Mouse (Mus musculus): ENCODE measurements around the gene Ccl6. TPM values are rescaled to one million over a fixed set of nuclear protein-coding genes. Genes with fewer than 3 reads are reported as not detected.

The Ccl6 gene
- polyA plus RNA-seq, 1 experiment from 2014 or later: 0.88 TPM

DNA sequence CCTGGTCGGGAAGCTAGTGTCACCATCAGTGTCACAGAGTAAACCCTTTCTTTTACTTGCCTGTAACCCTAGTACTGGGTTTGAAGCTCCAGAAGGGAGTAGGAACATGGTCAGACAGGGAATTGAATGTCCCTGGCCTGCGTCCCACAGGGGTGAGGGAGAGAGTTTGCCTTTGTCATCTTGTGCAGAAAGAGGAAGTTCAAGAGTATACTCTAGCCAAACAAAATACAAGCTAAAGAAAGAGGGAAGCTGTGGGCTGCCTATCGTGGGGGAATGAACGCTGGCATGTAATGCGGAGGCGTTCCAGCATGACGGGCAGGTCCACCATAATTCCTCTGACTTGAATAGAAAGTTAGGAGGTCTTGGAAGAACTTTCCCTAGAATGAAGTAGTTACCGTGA lies 20.7 kb downstream of the Ccl6 start:
- ATAC-seq: no peak
- WGBS: 92% methylated on average over 8 of the region's 8 CpGs
- H3K4me3 ChIP-seq (ENCODE audit: low read depth, low read length): no peak overlapping the region

DNA sequence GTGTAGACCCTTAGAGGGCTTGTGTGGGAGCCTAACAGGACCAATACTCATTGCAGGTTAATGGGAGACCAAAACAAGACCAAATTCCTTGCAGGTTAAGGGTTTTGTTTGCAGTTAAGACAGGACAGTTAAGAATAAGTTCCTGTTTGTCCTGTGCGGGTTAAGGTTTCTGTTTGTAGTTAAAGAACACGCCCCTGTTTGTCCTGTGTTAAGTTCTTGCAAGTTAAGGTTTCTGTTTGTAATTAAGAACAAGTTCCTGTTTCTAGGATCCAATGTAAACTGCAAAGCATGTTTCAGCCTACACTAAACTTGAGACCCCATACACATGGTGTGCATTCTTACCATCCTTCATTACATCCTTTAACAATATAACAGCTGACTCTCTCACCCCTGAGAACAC lies 22.7 kb downstream of the Ccl6 start:
- WGBS: 83% methylated on average over 2 of the region's 2 CpGs
- Histone ChIP-seq H3K4me2 (ENCODE audit: low read length) (no peak overlapping the region), H3K9me3 (replicated peaks; ENCODE audit: control insufficient read depth, low read length, poor library complexity, severe bottlenecking) (no peaks in the 10 kb centered on the region), H3K27me3 (ENCODE audit: control insufficient read depth, insufficient read depth, low read depth, low read length) (no peaks in the 10 kb centered on the region), H3K4me1 (ENCODE audit: control insufficient read depth, insufficient read depth, low read length) (no peaks in the 10 kb centered on the region), H3K9ac (ENCODE audit: low read depth, low read length) (no peak overlapping the region), H3K4me3 (ENCODE audit: low read depth, low read length) (no peak overlapping the region), H3K36me3 (ENCODE audit: control insufficient read depth, insufficient read depth, low read length) (no peaks in the 10 kb centered on the region), H3K27ac (ENCODE audit: low read length) (no peak overlapping the region)
- ATAC-seq: no peak

More for the DNA sequence above, 20.7 kb downstream of the Ccl6 start:
- Histone ChIP-seq H3K27ac (ENCODE audit: low read length) (no peak overlapping the region), H3K36me3 (ENCODE audit: control insufficient read depth, insufficient read depth, low read length) (no peaks in the 10 kb centered on the region), H3K9ac (ENCODE audit: low read depth, low read length) (no peak overlapping the region), H3K4me2 (ENCODE audit: low read length) (no peak overlapping the region), H3K9me3 (replicated peaks; ENCODE audit: control insufficient read depth, low read length, poor library complexity, severe bottlenecking) (no peaks in the 10 kb centered on the region), H3K27me3 (ENCODE audit: control insufficient read depth, insufficient read depth, low read depth, low read length) (no peaks in the 10 kb centered on the region), H3K4me1 (ENCODE audit: control insufficient read depth, insufficient read depth, low read length) (no peaks in the 10 kb centered on the region)

DNA sequence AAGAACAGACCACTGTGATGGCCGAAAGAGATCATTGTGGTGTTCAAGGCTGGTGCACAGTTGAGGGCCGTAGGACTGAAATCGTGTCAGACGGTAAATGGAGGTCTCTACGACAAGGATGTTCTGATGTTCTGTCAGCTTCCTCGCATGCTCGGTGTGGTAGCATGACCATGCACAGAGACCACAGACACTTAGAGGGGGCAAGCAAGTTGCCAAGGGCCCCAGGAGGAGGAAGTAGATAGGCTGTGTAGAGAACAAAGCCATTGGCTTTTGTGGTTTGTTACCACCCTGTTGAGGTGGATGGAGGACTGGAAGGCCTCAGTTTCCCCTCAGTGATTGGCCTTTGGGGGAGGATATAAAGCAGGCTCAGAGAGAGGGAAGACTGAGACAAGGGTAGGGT lies 23.6 kb downstream of the Ccl6 start:
- 93% methylated on average over 7 of the region's 7 CpGs for WGBS
- Histone ChIP-seq H3K4me2 (ENCODE audit: low read length) (no peak overlapping the region), H3K9me3 (replicated peaks; ENCODE audit: control insufficient read depth, low read length, poor library complexity, severe bottlenecking) (no peaks in the 10 kb centered on the region), H3K4me3 (ENCODE audit: low read depth, low read length) (no peak overlapping the region), H3K36me3 (ENCODE audit: control insufficient read depth, insufficient read depth, low read length) (no peaks in the 10 kb centered on the region), H3K27ac (ENCODE audit: low read length) (no peak overlapping the region), H3K9ac (ENCODE audit: low read depth, low read length) (no peak overlapping the region), H3K27me3 (ENCODE audit: control insufficient read depth, insufficient read depth, low read depth, low read length) (no peaks in the 10 kb centered on the region), H3K4me1 (ENCODE audit: control insufficient read depth, insufficient read depth, low read length) (no peaks in the 10 kb centered on the region)
- ATAC-seq: no peak

DNA sequence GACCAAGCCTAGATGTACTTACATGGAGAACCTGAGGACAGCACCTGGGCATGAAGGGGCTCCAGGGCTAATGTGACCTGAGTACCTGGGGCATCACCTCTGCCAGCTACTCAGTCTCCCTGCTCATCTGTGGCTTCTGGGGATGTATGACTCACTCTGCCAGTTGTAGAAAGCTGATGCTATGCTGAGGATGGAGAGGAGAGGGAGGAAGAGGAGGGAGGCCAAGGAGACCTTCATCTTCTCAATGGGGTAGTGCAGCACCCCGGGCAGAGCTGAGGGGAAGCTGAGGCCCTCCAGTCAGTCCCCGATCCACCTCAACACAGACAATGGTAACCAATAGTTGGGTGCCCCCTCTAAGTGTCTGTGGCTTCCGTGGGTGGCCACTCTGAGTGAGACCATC lies 24.1 kb downstream of the Ccl6 start:
- H3K9me3 ChIP-seq (replicated peaks; ENCODE audit: control insufficient read depth, low read length, poor library complexity, severe bottlenecking): no peaks in the 10 kb centered on the region
- no peak overlapping the region for H3K27ac ChIP-seq (ENCODE audit: low read length)
- no peak overlapping the region for H3K4me2 ChIP-seq (ENCODE audit: low read length)
- H3K4me1 ChIP-seq (ENCODE audit: control insufficient read depth, insufficient read depth, low read length): no peaks in the 10 kb centered on the region
- H3K4me3 ChIP-seq (ENCODE audit: low read depth, low read length): no peak overlapping the region
- H3K36me3 ChIP-seq (ENCODE audit: control insufficient read depth, insufficient read depth, low read length): no peaks in the 10 kb centered on the region
- no peak for ATAC-seq
- no peak overlapping the region for H3K9ac ChIP-seq (ENCODE audit: low read depth, low read length)
- no peaks in the 10 kb centered on the region for H3K27me3 ChIP-seq (ENCODE audit: control insufficient read depth, insufficient read depth, low read depth, low read length)
- 94% methylated on average over 3 of the region's 3 CpGs for WGBS

DNA sequence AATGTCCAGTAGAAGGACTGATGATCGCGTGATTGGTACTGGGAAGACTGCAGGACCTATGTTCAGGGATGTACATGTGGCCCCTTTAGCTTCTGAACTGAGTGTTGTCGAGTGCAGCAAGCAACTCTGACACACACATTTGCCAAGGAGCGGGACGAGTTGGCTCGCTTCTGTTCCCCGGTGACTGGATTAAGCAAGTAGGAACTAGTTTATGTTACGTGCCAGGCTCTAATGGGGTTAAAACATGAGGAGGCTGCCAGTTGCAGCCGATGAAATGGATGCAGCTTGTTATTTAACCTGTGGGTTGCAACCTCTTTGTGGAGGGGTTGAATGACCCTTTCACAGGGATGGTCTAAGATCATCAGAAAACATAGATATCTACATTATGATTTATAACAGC lies 24.8 kb downstream of the Ccl6 start:
- 92% methylated on average over 9 of the region's 9 CpGs for WGBS
- H3K9me3 ChIP-seq (replicated peaks; ENCODE audit: control insufficient read depth, low read length, poor library complexity, severe bottlenecking): no peaks in the 10 kb centered on the region
- no peaks in the 10 kb centered on the region for H3K36me3 ChIP-seq (ENCODE audit: control insufficient read depth, insufficient read depth, low read length)
- ATAC-seq: no peak
- H3K27me3 ChIP-seq (ENCODE audit: control insufficient read depth, insufficient read depth, low read depth, low read length): no peaks in the 10 kb centered on the region
- H3K27ac ChIP-seq (ENCODE audit: low read length): no peak overlapping the region
- H3K4me3 ChIP-seq (ENCODE audit: low read depth, low read length): no peak overlapping the region
- H3K4me1 ChIP-seq (ENCODE audit: control insufficient read depth, insufficient read depth, low read length): no peaks in the 10 kb centered on the region
- no peak overlapping the region for H3K4me2 ChIP-seq (ENCODE audit: low read length)
- no peak overlapping the region for H3K9ac ChIP-seq (ENCODE audit: low read depth, low read length)

DNA sequence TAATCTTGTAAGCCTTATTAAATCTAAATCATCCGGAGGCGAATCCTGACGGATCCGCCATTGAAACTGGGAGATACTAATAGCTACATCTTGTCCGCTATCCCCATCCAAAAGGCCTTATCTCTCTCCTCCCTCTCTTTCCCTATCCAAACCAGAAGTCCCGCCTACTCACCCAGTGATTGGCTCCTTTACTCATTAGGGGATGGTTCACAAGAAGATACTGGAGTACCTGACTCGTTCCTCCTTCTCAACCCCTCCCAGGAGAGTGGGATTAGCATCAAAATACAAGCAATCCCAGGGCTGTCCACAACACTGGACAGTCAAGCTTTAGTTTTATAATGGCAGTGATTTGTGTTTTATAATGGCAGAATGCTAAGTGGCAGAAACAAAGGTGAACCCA lies 25.6 kb downstream of the Ccl6 start:
- no peaks in the 10 kb centered on the region for H3K4me1 ChIP-seq (ENCODE audit: control insufficient read depth, insufficient read depth, low read length)
- no peak for ATAC-seq
- H3K27ac ChIP-seq (ENCODE audit: low read length): no peak overlapping the region
- H3K27me3 ChIP-seq (ENCODE audit: control insufficient read depth, insufficient read depth, low read depth, low read length): no peaks in the 10 kb centered on the region
- no peaks in the 10 kb centered on the region for H3K9me3 ChIP-seq (replicated peaks; ENCODE audit: control insufficient read depth, low read length, poor library complexity, severe bottlenecking)
- no peak overlapping the region for H3K9ac ChIP-seq (ENCODE audit: low read depth, low read length)
- no peak overlapping the region for H3K4me2 ChIP-seq (ENCODE audit: low read length)
- 68% methylated on average over 7 of the region's 7 CpGs for WGBS
- H3K4me3 ChIP-seq (ENCODE audit: low read depth, low read length): no peak overlapping the region
- H3K36me3 ChIP-seq (ENCODE audit: control insufficient read depth, insufficient read depth, low read length): no peaks in the 10 kb centered on the region

DNA sequence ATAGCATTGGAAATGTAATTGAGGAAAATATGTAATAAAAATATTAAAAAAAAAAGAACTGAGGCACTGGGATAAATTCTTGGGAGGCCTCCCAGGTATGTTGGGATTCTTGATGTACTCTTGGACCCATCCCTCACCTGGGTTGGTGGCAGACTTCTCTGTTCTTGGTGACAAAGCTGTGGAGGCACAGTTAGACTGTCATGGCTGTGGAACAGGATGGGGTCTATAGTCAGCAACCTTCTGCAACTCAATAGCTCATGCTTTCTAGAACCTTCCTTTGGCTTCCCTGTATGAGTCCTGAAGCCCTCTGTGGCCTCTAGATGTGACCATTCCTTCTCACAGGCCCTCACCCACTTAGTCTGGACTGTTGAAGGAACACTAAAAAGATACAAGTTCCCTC lies 26.3 kb downstream of the Ccl6 start:
- Histone ChIP-seq H3K27ac (ENCODE audit: low read length) (no peak overlapping the region), H3K4me3 (ENCODE audit: low read depth, low read length) (no peak overlapping the region), H3K36me3 (ENCODE audit: control insufficient read depth, insufficient read depth, low read length) (no peaks in the 10 kb centered on the region), H3K4me1 (ENCODE audit: control insufficient read depth, insufficient read depth, low read length) (no peaks in the 10 kb centered on the region), H3K27me3 (ENCODE audit: control insufficient read depth, insufficient read depth, low read depth, low read length) (no peaks in the 10 kb centered on the region), H3K9me3 (replicated peaks; ENCODE audit: control insufficient read depth, low read length, poor library complexity, severe bottlenecking) (no peaks in the 10 kb centered on the region), H3K4me2 (ENCODE audit: low read length) (no peak overlapping the region), H3K9ac (ENCODE audit: low read depth, low read length) (no peak overlapping the region)
- no peak for ATAC-seq

DNA sequence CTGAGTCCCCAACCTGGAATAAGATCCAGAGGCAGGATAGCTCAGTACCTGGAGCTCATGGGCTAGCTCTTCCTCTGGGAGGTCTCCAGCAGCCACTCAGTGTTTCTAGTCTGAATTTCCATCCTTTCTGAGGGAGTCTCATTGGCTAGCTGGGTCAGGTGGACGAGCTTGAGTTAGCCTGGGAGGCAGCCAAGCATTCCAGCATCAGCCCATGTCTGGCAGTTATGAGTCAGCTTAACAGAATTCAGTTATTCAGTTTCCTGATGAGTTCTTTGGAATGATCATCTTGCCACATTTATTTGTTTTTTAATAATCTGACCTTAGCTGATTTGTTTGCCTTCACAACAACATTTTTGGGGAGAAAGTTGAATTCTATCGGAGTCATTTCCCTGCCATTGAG lies 29.1 kb downstream of the Ccl6 start:
- WGBS: 73% methylated on average over 2 of the region's 2 CpGs
- ATAC-seq: no peak
- Histone ChIP-seq H3K9ac (ENCODE audit: low read depth, low read length) (no peak overlapping the region), H3K4me2 (ENCODE audit: low read length) (no peak overlapping the region), H3K27me3 (ENCODE audit: control insufficient read depth, insufficient read depth, low read depth, low read length) (no peaks in the 10 kb centered on the region), H3K9me3 (replicated peaks; ENCODE audit: control insufficient read depth, low read length, poor library complexity, severe bottlenecking) (no peaks in the 10 kb centered on the region), H3K4me3 (ENCODE audit: low read depth, low read length) (no peak overlapping the region), H3K4me1 (ENCODE audit: control insufficient read depth, insufficient read depth, low read length) (no peaks in the 10 kb centered on the region), H3K27ac (ENCODE audit: low read length) (no peak overlapping the region), H3K36me3 (ENCODE audit: control insufficient read depth, insufficient read depth, low read length) (no peaks in the 10 kb centered on the region)

DNA sequence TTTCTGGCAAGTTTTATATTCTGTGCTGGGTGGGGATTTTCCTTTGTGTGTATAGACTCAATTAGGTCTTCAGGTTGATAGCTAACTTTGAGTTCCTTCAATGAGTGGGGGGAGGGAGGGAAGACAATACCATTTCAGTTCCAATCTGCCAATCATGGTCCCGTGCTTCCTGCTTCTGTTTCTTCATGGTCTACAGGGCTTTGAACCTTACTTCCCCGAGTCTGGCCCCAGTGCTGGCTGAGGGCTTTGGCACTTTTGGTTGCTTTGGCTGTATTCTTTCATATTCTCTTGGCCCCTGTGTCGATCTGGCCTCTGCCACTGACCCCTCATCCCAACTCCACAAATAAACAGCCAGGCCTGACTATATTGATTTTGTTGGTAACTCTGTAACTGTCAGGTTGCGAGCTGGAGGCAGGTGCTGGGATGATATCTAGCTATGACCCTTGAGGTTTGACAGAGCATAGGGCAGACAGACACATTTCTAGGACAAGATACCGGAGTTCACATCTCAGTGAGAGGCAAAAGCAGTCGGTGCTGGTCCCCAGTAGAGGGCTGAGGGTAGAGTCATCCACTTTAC lies 30.5 kb downstream of the Ccl6 start:
- no peak for ATAC-seq

More for the DNA sequence above, 30.5 kb downstream of the Ccl6 start:
- no peak overlapping the region for H3K4me3 ChIP-seq (ENCODE audit: low read depth, low read length)
- H3K27ac ChIP-seq (ENCODE audit: low read length): no peak overlapping the region
- H3K9ac ChIP-seq (ENCODE audit: low read depth, low read length): no peak overlapping the region
- H3K4me1 ChIP-seq (ENCODE audit: control insufficient read depth, insufficient read depth, low read length): no peaks in the 10 kb centered on the region
- no peaks in the 10 kb centered on the region for H3K36me3 ChIP-seq (ENCODE audit: control insufficient read depth, insufficient read depth, low read length)
- H3K27me3 ChIP-seq (ENCODE audit: control insufficient read depth, insufficient read depth, low read depth, low read length): no peaks in the 10 kb centered on the region
- WGBS: 74% methylated on average over 6 of the region's 6 CpGs
- H3K4me2 ChIP-seq (ENCODE audit: low read length): no peak overlapping the region
- no peaks in the 10 kb centered on the region for H3K9me3 ChIP-seq (replicated peaks; ENCODE audit: control insufficient read depth, low read length, poor library complexity, severe bottlenecking)

All from midbrain, embryonic 16.5 days (tissue).